In genomic region chr7:130475970-130476369, GRCm38 (mm10) we compare ENCODE assay signal across 8 mouse cellular contexts. TPM values are rescaled to one million over a fixed set of nuclear protein-coding genes. Genes with fewer than 3 reads are reported as not detected.
DNase-seq lines count a peak whose midpoint lies in the region; ATAC-seq and TF ChIP-seq lines count a peak whose summit lies in the region.

No protein-coding gene starts in this region.

- H3K4me3 ChIP-seq in cortical plate, adult 2 months (ENCODE audit: insufficient read depth, low read length), result no peak overlapping the region
- H3K4me3 ChIP-seq in kidney, embryonic 14.5 days (ENCODE audit: low read length), result no peak overlapping the region
- no peak overlapping the region for H3K4me3 ChIP-seq in limb, embryonic 13.5 days

- no peaks in the 10 kb centered on the region for H3K27me3 ChIP-seq in kidney, embryonic 14.5 days (ENCODE audit: control insufficient read depth, insufficient read depth, low read length)
- no peaks in the 10 kb centered on the region for H3K27me3 ChIP-seq in limb, embryonic 13.5 days

- no peaks in the 10 kb centered on the region for H3K9me3 ChIP-seq in kidney, embryonic 14.5 days (ENCODE audit: control insufficient read depth, low read length)
- H3K9me3 ChIP-seq in limb, embryonic 13.5 days, result no peaks in the 10 kb centered on the region

- no peak overlapping the region for H3K27ac ChIP-seq in cortical plate, adult 2 months (ENCODE audit: insufficient read depth, low read length)
- H3K27ac ChIP-seq in kidney, embryonic 14.5 days (ENCODE audit: low read depth, low read length), result no peak overlapping the region
- no peak overlapping the region for H3K27ac ChIP-seq in limb, embryonic 13.5 days

- intact Hi-C loops in gastrocnemius, postnatal 14 days (cut with DNase I; ENCODE audit: low total_unique reads), result loop anchor here (10.0 kb wide), 1 partner anchor 201 kb away; no protein-coding TSS in a partner anchor

- H3K4me2 ChIP-seq in kidney, embryonic 14.5 days (replicated peaks; ENCODE audit: low read depth, low read length), result no peak overlapping the region
- H3K4me2 ChIP-seq in limb, embryonic 13.5 days (replicated peaks), result no peak overlapping the region

- peak; percentile 92 for ATAC-seq in kidney, embryonic 14.5 days (ENCODE audit: low FRiP score, low TSS enrichment)
- peak; percentile 82 for ATAC-seq in limb, embryonic 13.5 days (ENCODE audit: low FRiP score, low read depth)

- DNase-seq in CD4-positive, CD25-positive, alpha-beta regulatory T cell, adult 2 months (ENCODE audit: low read depth, low spot score), result peak; percentile 59
- peak; percentile 15 for DNase-seq in T-cell, adult 2 months (ENCODE audit: low spot score)
- DNase-seq in gastrocnemius, postnatal 14 days, result peak; percentile 18
- peak; percentile 44 for DNase-seq in naive thymus-derived CD4-positive, alpha-beta T cell, adult 2 months (ENCODE audit: low read depth)
- peak; percentile 32 for DNase-seq in thymus, postnatal 0 days (ENCODE audit: low spot score)

- TF ChIP-seq CTCF in cortical plate, adult 2 months (IDR thresholded peaks at IDR 0.05; ENCODE audit: extremely low read depth, insufficient read depth, low read length), result peak; percentile 97

- 20% methylated on average over 2 of the region's 2 CpGs for WGBS in kidney, embryonic 14.5 days
- 16% methylated on average over 2 of the region's 2 CpGs for WGBS in limb, embryonic 13.5 days

- peaks cover 10% of the 10 kb centered on the region; the same call in 1 of the 2 replicates for H3K36me3 ChIP-seq in kidney, embryonic 14.5 days (ENCODE audit: control insufficient read depth, insufficient read depth, low read length)
- peaks cover 3% of the 10 kb centered on the region; the same call in 1 of the 2 replicates for H3K36me3 ChIP-seq in limb, embryonic 13.5 days

- no peak for TF ChIP-seq POLR2A in cortical plate, adult 2 months (IDR thresholded peaks at IDR 0.05; ENCODE audit: extremely low read depth, insufficient read depth, low read length)

- no peaks in the 10 kb centered on the region; the same call in 1 of the 2 replicates for H3K4me1 ChIP-seq in cortical plate, adult 2 months (ENCODE audit: control insufficient read depth, insufficient read depth, low read length)
- peaks cover 6% of the 10 kb centered on the region for H3K4me1 ChIP-seq in kidney, embryonic 14.5 days (ENCODE audit: control insufficient read depth, insufficient read depth, low read length)
- H3K4me1 ChIP-seq in limb, embryonic 13.5 days, result peaks cover 9% of the 10 kb centered on the region; the same call in 1 of the 2 replicates

- H3K9ac ChIP-seq in kidney, embryonic 14.5 days (ENCODE audit: low read depth, low read length), result no peak overlapping the region
- H3K9ac ChIP-seq in limb, embryonic 13.5 days, result no peak overlapping the region

RNA-seq across cellular contexts. Expression of gene Ate1, which starts 44.2 kb away (rescaled TPM):
- polyA plus RNA-seq in cortical plate, adult 2 months (2012; rRNA removed), result 22.6 and 26.1 TPM in 2 replicates
- total RNA-seq in gastrocnemius, postnatal 14 days (2021), result 10 to 100 TPM; 23.6 to 26.4 TPM
- 74.1 and 75.4 TPM in 2 replicates for polyA plus RNA-seq in kidney, embryonic 14.5 days (2014; fragmentation: Nextera tagmentation; extraction: Ambion mirVana)
- 56.4 and 59.1 TPM in 2 replicates for polyA plus RNA-seq in limb, embryonic 13.5 days (2015; fragmentation: Nextera tagmentation; extraction: Ambion mirVana)
- polyA plus RNA-seq in thymus, postnatal 0 days (2015; fragmentation: Nextera tagmentation; extraction: Ambion mirVana), result 54.8 and 67.0 TPM in 2 replicates
